Mouse (Mus musculus): ENCODE results near the gene Kcnab2.

DNA sequence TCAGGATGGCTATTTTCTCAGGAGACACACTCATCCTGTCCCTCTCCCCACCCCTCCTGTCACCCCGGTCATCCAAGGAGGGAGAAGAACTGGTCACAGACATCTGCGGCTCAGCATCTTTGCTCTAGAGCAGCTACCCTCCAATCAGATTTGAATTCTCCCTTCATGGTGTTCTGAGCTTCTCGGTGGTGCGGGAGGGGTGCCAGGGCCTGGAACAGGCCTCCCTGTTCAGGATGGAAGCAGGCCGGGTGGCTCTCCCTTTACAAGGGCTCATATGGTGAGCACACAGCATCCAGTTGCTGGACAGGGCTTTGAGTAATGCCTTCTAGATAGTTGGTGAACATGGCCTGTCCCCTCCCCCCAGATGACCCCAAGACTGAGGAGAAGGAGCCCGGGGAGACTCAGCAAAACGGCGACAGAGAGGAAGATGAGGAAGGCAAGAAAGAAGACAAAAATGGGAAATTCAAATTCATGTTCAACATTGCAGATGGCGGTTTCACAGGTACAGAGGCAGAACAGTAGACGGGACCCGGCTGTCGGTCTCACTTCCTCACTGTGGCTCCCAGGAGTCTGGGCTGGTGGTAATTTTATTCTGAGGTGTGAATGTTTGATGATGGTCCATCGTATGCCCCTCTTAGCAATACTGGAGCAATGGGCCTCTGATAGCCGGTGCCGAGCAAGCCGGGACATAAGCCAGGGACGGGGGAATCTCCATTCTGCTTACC lies 95.0 kb downstream of the Kcnab2 start:
- TF ChIP-seq POLR2A (IDR thresholded peaks at IDR 0.05; ENCODE audit: low read depth, low read length) (no peak), CTCF (IDR thresholded peaks at IDR 0.05; ENCODE audit: extremely low read depth, insufficient read depth, insufficient read length, insufficient replicate concordance) (no peak)

Measured in spleen, adult 2 months (tissue).